Mouse (Mus musculus) kidney, adult 2 months (tissue): Measurements from ENCODE around the gene Serpina3c. TPM values are rescaled to one million over a fixed set of nuclear protein-coding genes. Genes with fewer than 3 reads are reported as not detected.

Source experiments
- DNase-seq: peaks from one replicate; pipeline ENCODE4 v3.0.0; 2021
- H3K27ac ChIP-seq: fragments of 200-500 bp; 2 replicates; pipeline ENCODE4 v1.5.1; 2012; ENCODE audit warnings: low read depth, low read length, control low read depth, inconsistent platforms; ENCODE audit not compliant: insufficient read depth
- H3K27me3 ChIP-seq: fragments of 200-500 bp; replicated peaks from 2 replicates; pipeline ENCODE4 v1.6.1; 2012; ENCODE audit warnings: mild to moderate bottlenecking, moderate library complexity, low read length, inconsistent platforms; ENCODE audit not compliant: control insufficient read depth, insufficient read depth
- H3K36me3 ChIP-seq: fragments of 200-500 bp; 2 replicates; pipeline ENCODE4 v1.6.1; 2012; ENCODE audit warnings: mild to moderate bottlenecking, moderate library complexity, low read length, inconsistent platforms; ENCODE audit not compliant: control insufficient read depth, insufficient read depth
- H3K4me1 ChIP-seq: fragments of 200-500 bp; 2 replicates; pipeline ENCODE4 v1.6.1; 2011; ENCODE audit warnings: low read length; ENCODE audit not compliant: control insufficient read depth, insufficient read depth
- H3K4me3 ChIP-seq: fragments of 200-500 bp; 2 replicates; pipeline ENCODE4 v1.5.1; 2011; ENCODE audit warnings: mild to moderate bottlenecking, low read depth, low read length, control low read depth; ENCODE audit not compliant: insufficient read depth
- CTCF ChIP-seq: fragments of 200-500 bp; conservative IDR thresholded peaks from 2 replicates; pipeline ENCODE4 v1.5.1; 2011; ENCODE audit warnings: low read depth, mild to moderate bottlenecking, control low read depth, low read length, moderate library complexity, mixed read lengths; ENCODE audit not compliant: insufficient read depth, insufficient read length
- POLR2A ChIP-seq: fragments of 200-500 bp; IDR thresholded peaks from one replicate; pipeline ENCODE4 v1.6.1; 2011; ENCODE audit warnings: low read depth, low read length, control low read depth
- WGBS: fragments of 180-500 bp; shearing (Covaris S2); methylation state at CpG from one replicate; pipeline ENCODE4 v1.1.7; 2018; 5-methylcytosine and 5-hydroxymethylcytosine counted together
- polyA plus RNA-seq: library from polyadenylated mRNA; depleted of rRNA; stranded (reverse); fragments of >200 nt; gene quantifications from 2 replicates; pipeline ENCODE4 v1.2.3, GENCODE M21; 2012

Serpina3c gene
- polyA plus RNA-seq, 1 experiment = 1.0 TPM

- Histone ChIP-seq H3K4me1 (no peaks in the 10 kb centered on the region), H3K36me3 (no peaks in the 10 kb centered on the region), H3K27ac (no peak overlapping the region), H3K4me3 (no peak overlapping the region), H3K27me3 (no peaks in the 10 kb centered on the region)
- DNase-seq = no peak
- 75% methylated on average over 3 of the region's 3 CpGs for WGBS
- TF ChIP-seq POLR2A = no peak
- no peak for TF ChIP-seq CTCF
Observed at GRCm38 (mm10) chr12:104175636-104176035, 22.0 kb upstream of the Serpina3c start.

GRCm38 (mm10) chr12:104174747-104175146, 21.1 kb upstream of the Serpina3c start:
- DNase-seq = peak; percentile 59
- Histone ChIP-seq H3K4me1 (no peaks in the 10 kb centered on the region), H3K27ac (no peak overlapping the region), H3K4me3 (no peak overlapping the region), H3K36me3 (no peaks in the 10 kb centered on the region), H3K27me3 (no peaks in the 10 kb centered on the region)
- 46% methylated on average over 3 of the region's 3 CpGs for WGBS
- no peak for TF ChIP-seq CTCF
- no peak for TF ChIP-seq POLR2A

- Histone ChIP-seq H3K4me1 (no peaks in the 10 kb centered on the region), H3K4me3 (no peak overlapping the region), H3K27ac (no peak overlapping the region), H3K36me3 (no peaks in the 10 kb centered on the region), H3K27me3 (no peaks in the 10 kb centered on the region)
- DNase-seq = no peak
- whole genome bisulfite sequencing = 69% methylated on average over 3 of the region's 3 CpGs
- TF ChIP-seq CTCF (no peak), POLR2A (no peak)
Observed at GRCm38 (mm10) chr12:104153041-104153645, 527 bp downstream of the Serpina3c start.

GRCm38 (mm10) chr12:104151989-104152388, 1.7 kb downstream of the Serpina3c start:
- H3K27ac ChIP-seq = no peak overlapping the region
- H3K36me3 ChIP-seq = no peaks in the 10 kb centered on the region
- no peak for DNase-seq
- no peak overlapping the region for H3K4me3 ChIP-seq
- WGBS = 54% methylated on average over 2 of the region's 2 CpGs
- no peaks in the 10 kb centered on the region for H3K4me1 ChIP-seq
- no peak for TF ChIP-seq POLR2A
- no peak for TF ChIP-seq CTCF
- no peaks in the 10 kb centered on the region for H3K27me3 ChIP-seq

GRCm38 (mm10) chr12:104145571-104145970, 8.1 kb downstream of the Serpina3c start:
- no peak for DNase-seq
- H3K36me3 ChIP-seq = no peaks in the 10 kb centered on the region
- WGBS = 88% methylated on average over 2 of the region's 2 CpGs
- no peaks in the 10 kb centered on the region for H3K27me3 ChIP-seq
- no peak for TF ChIP-seq CTCF
- TF ChIP-seq POLR2A = no peak
- no peaks in the 10 kb centered on the region; the same call in 1 of the 2 replicates for H3K4me1 ChIP-seq
- no peak overlapping the region for H3K27ac ChIP-seq
- no peak overlapping the region for H3K4me3 ChIP-seq

GRCm38 (mm10) chr12:104143286-104143685, 10.4 kb downstream of the Serpina3c start:
- no peaks in the 10 kb centered on the region for H3K36me3 ChIP-seq
- 53% methylated on average over 1 of the region's 1 CpGs for WGBS
- no peaks in the 10 kb centered on the region for H3K27me3 ChIP-seq
- DNase-seq = peak; percentile 72
- TF ChIP-seq POLR2A = no peak
- no peak for TF ChIP-seq CTCF
- H3K4me1 ChIP-seq = no peaks in the 10 kb centered on the region; the same call in 1 of the 2 replicates
- H3K27ac ChIP-seq = no peak overlapping the region
- H3K4me3 ChIP-seq = no peak overlapping the region

- 53% methylated on average over 1 of the region's 1 CpGs for WGBS
- H3K4me3 ChIP-seq = no peak overlapping the region
- H3K27ac ChIP-seq = no peak overlapping the region
- TF ChIP-seq CTCF = no peak
- no peak for TF ChIP-seq POLR2A
- no peak for DNase-seq
- no peaks in the 10 kb centered on the region for H3K36me3 ChIP-seq
- no peaks in the 10 kb centered on the region for H3K27me3 ChIP-seq
- H3K4me1 ChIP-seq = no peaks in the 10 kb centered on the region; the same call in 1 of the 2 replicates
Observed at GRCm38 (mm10) chr12:104142427-104142826, 11.2 kb downstream of the Serpina3c start.

GRCm38 (mm10) chr12:104141506-104141905, 12.2 kb downstream of the Serpina3c start:
- H3K4me1 ChIP-seq = no peaks in the 10 kb centered on the region; the same call in 1 of the 2 replicates
- 91% methylated on average over 1 of the region's 1 CpGs for WGBS
- H3K27me3 ChIP-seq = no peaks in the 10 kb centered on the region

More at GRCm38 (mm10) chr12:104141506-104141905, 12.2 kb downstream of the Serpina3c start:
- no peaks in the 10 kb centered on the region for H3K36me3 ChIP-seq
- no peak overlapping the region for H3K4me3 ChIP-seq
- no peak overlapping the region for H3K27ac ChIP-seq
- DNase-seq = no peak
- TF ChIP-seq CTCF (no peak), POLR2A (no peak)
